Mouse (Mus musculus) erythroblast, embryonic 14.5 days (primary cell): ENCODE results near the gene Cym.

Experiments
- GATA1 ChIP-seq: IDR thresholded peaks from 2 replicates; pipeline ENCODE4 v1.6.1; 2012; ENCODE audit warnings: low read length, inconsistent platforms, mixed read lengths
- TAL1 ChIP-seq: IDR thresholded peaks from 3 replicates; pipeline ENCODE4 v1.6.1; 2012; ENCODE audit warnings: low read length, inconsistent platforms, mixed read lengths

DNA sequence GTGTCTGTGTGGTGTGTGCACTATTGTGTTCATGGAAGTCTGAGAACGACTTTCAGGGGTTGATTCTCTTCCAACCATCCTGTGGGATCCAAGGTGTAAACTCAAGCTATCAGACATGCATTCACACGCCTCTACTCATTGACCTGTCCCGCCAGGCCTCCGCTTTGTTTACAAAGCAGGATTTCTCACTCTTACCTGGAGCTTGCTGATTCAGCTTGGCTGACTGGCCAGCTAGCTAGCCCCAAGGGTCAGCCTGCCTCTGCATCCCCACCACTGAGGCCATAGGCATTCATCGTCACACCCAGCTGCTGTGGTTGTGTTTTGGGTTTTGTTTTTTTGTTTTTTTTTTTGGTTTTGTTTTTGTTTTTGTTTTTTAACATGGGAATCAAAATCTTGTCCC lies 7.7 kb upstream of the Cym start:
- no peak for TF ChIP-seq GATA1
- no peak for TF ChIP-seq TAL1
